In genomic region chr1:134058870-134059269, GRCm38 (mm10) we compare ENCODE assay signal across 13 mouse cellular contexts. TPM values are rescaled to one million over a fixed set of nuclear protein-coding genes. Genes with fewer than 3 reads are reported as not detected.
DNase-seq lines count a peak whose midpoint lies in the region; ATAC-seq and TF ChIP-seq lines count a peak whose summit lies in the region.
"Had no signal": no experiment of that assay in that cellular context is flagged by ENCODE, and none has a peak within 500 bp of the region (broad histone marks: within the 10 kb centered on the region; RNA-seq: fewer than 3 reads in every experiment).

No protein-coding gene starts in this region.

- H3K27me3 ChIP-seq in kidney, adult 2 months (replicated peaks; ENCODE audit: control insufficient read depth, insufficient read depth, low read length) = no peaks in the 10 kb centered on the region
- H3K27me3 ChIP-seq in lung, embryonic 16.5 days (ENCODE audit: control insufficient read depth, insufficient read depth, low read depth, low read length) = no peaks in the 10 kb centered on the region
- no peaks in the 10 kb centered on the region for H3K27me3 ChIP-seq in neural tube, embryonic 15.5 days (replicated peaks)
- H3K27me3 ChIP-seq: embryonic facial prominence, embryonic 13.5 days; midbrain, embryonic 15.5 days had no signal

- ATAC-seq in lung, embryonic 16.5 days (ENCODE audit: low read depth) = no peak
- peak; percentile 38 for ATAC-seq in inflammation-experienced regulatory T-cells, adult 6 months
- ATAC-seq in neural tube, embryonic 15.5 days (ENCODE audit: low FRiP score) = no peak
- ATAC-seq: intestine, postnatal 0 days; midbrain, embryonic 15.5 days had no signal

- no peak overlapping the region for H3K27ac ChIP-seq in kidney, adult 2 months (ENCODE audit: insufficient read depth, low read depth, low read length)
- peak overlapping the region; percentile 36; the same call in 1 of the 2 replicates for H3K27ac ChIP-seq in lung, embryonic 16.5 days (ENCODE audit: low read length)
- H3K27ac ChIP-seq in neural tube, embryonic 15.5 days (replicated peaks) = no peak overlapping the region
- H3K27ac ChIP-seq: embryonic facial prominence, embryonic 13.5 days; midbrain, embryonic 15.5 days had no signal

- 24% methylated on average over 6 of the region's 6 CpGs for WGBS in kidney, adult 2 months
- 53% methylated on average over 6 of the region's 6 CpGs for WGBS in lung, embryonic 16.5 days
- WGBS in neural tube, embryonic 15.5 days = 75% methylated on average over 6 of the region's 6 CpGs

- H3K36me3 ChIP-seq in kidney, adult 2 months (ENCODE audit: control insufficient read depth, insufficient read depth, low read length) = no peaks in the 10 kb centered on the region
- H3K36me3 ChIP-seq in lung, embryonic 16.5 days (ENCODE audit: control insufficient read depth, insufficient read depth, low read length) = no peaks in the 10 kb centered on the region
- no peaks in the 10 kb centered on the region for H3K36me3 ChIP-seq in neural tube, embryonic 15.5 days
- H3K36me3 ChIP-seq: embryonic facial prominence, embryonic 13.5 days; midbrain, embryonic 15.5 days had no signal

- no peak overlapping the region; the same call in 1 of the 2 replicates for H3K9ac ChIP-seq in lung, embryonic 16.5 days (ENCODE audit: low read length)
- H3K9ac ChIP-seq in neural tube, embryonic 15.5 days (replicated peaks) = no peak overlapping the region
- H3K9ac ChIP-seq: embryonic facial prominence, embryonic 13.5 days; midbrain, embryonic 15.5 days had no signal

- H3K9me3 ChIP-seq in lung, embryonic 16.5 days (ENCODE audit: control insufficient read depth, low read length) = no peaks in the 10 kb centered on the region
- H3K9me3 ChIP-seq in neural tube, embryonic 15.5 days (replicated peaks) = no peaks in the 10 kb centered on the region
- H3K9me3 ChIP-seq: embryonic facial prominence, embryonic 13.5 days; midbrain, embryonic 15.5 days had no signal

- H3K4me3 ChIP-seq in kidney, adult 2 months (ENCODE audit: insufficient read depth, low read depth, low read length) = no peak overlapping the region
- no peak overlapping the region for H3K4me3 ChIP-seq in lung, embryonic 16.5 days (ENCODE audit: low read length)
- no peak overlapping the region for H3K4me3 ChIP-seq in neural tube, embryonic 15.5 days (replicated peaks)
- H3K4me3 ChIP-seq: embryonic facial prominence, embryonic 13.5 days; midbrain, embryonic 15.5 days had no signal

- TF ChIP-seq CTCF in kidney, adult 2 months (conservative IDR thresholded peaks at IDR 0.05; ENCODE audit: insufficient read depth, insufficient read length, low read depth, low read length) = no peak

- peaks cover 20% of the 10 kb centered on the region for H3K4me1 ChIP-seq in kidney, adult 2 months (ENCODE audit: control insufficient read depth, insufficient read depth, low read length)
- peaks cover 53% of the 10 kb centered on the region for H3K4me1 ChIP-seq in lung, embryonic 16.5 days (replicated peaks; ENCODE audit: control insufficient read depth, insufficient read depth, low read length)
- H3K4me1 ChIP-seq in neural tube, embryonic 15.5 days = peaks cover 38% of the 10 kb centered on the region

- DNase-seq in kidney, adult 2 months = peak; percentile 54
- no peak for DNase-seq in kidney, postnatal 10 days
- DNase-seq in lung, postnatal 4 days = no peak
- DNase-seq in T-cell, adult 2 months (ENCODE audit: low spot score) = peak; percentile 68
- DNase-seq: cerebellum, postnatal 10 days; right cerebral cortex, adult 18-20 months had no signal

- no peak overlapping the region for H3K4me2 ChIP-seq in lung, embryonic 16.5 days (ENCODE audit: low read depth, low read length)
- H3K4me2 ChIP-seq in neural tube, embryonic 15.5 days = no peak overlapping the region
- H3K4me2 ChIP-seq: embryonic facial prominence, embryonic 13.5 days; midbrain, embryonic 15.5 days had no signal

- no peak for TF ChIP-seq POLR2A in kidney, adult 2 months (IDR thresholded peaks at IDR 0.05; ENCODE audit: low read depth, low read length)

RNA-seq across cellular contexts. Expression of gene Btg2, which starts 20.1 kb away (rescaled TPM):
- 20.3 and 23.7 TPM in 2 replicates for polyA plus RNA-seq in kidney, adult 2 months (2012; rRNA removed)
- 130 and 135 TPM in 2 replicates for polyA plus RNA-seq in lung, embryonic 16.5 days (2015; fragmentation: Nextera tagmentation; extraction: Ambion mirVana)
- polyA plus RNA-seq in inflammation-experienced regulatory T-cells, adult 6 months (2017; shearing (Covaris generic)) = 100 to 1,000 TPM; 168 to 251 (median 221) TPM
- 20.6 and 29.3 TPM in 2 replicates for polyA plus RNA-seq in neural tube, embryonic 15.5 days (2015; fragmentation: Nextera tagmentation; extraction: Ambion mirVana)

RNA-seq across cellular contexts. Expression of gene Fmod, which starts 21.8 kb away (rescaled TPM):
- 9.7 and 11.9 TPM in 2 replicates for polyA plus RNA-seq in kidney, adult 2 months (2012; rRNA removed)
- 159 and 191 TPM in 2 replicates for polyA plus RNA-seq in lung, embryonic 16.5 days (2015; fragmentation: Nextera tagmentation; extraction: Ambion mirVana)
- polyA plus RNA-seq in inflammation-experienced regulatory T-cells, adult 6 months (2017; shearing (Covaris generic)) = not detected
- 14.5 and 14.6 TPM in 2 replicates for polyA plus RNA-seq in neural tube, embryonic 15.5 days (2015; fragmentation: Nextera tagmentation; extraction: Ambion mirVana)

RNA-seq across cellular contexts. Expression of gene Chit1, which starts 52.2 kb away (rescaled TPM):
- polyA plus RNA-seq in kidney, adult 2 months (2012; rRNA removed) = not detected in 2 replicates
- 0.09 and 0.24 TPM in 2 replicates for polyA plus RNA-seq in lung, embryonic 16.5 days (2015; fragmentation: Nextera tagmentation; extraction: Ambion mirVana)
- not detected for polyA plus RNA-seq in inflammation-experienced regulatory T-cells, adult 6 months (2017; shearing (Covaris generic))
- 0.87 and 0.89 TPM in 2 replicates for polyA plus RNA-seq in neural tube, embryonic 15.5 days (2015; fragmentation: Nextera tagmentation; extraction: Ambion mirVana)
- polyA plus RNA-seq: embryonic facial prominence, embryonic 13.5 days; intestine, postnatal 0 days; urinary bladder, adult 2 months had no signal

Comparison
In these comparisons a context has a peak if more than half of its experiments do, and no peak if none do; other contexts are left out.
1. DNase-seq: peak in kidney, adult 2 months (single experiment) and T-cell, adult 2 months (single experiment); none in kidney, postnatal 10 days (single experiment) and lung, postnatal 4 days (0 of 2).
2. RNA of gene Fmod, which starts 21.8 kb away (polyA plus RNA-seq): 159 to 191 TPM in lung, embryonic 16.5 days; 14.5 to 14.6 TPM in neural tube, embryonic 15.5 days, 9.7 to 11.9 TPM in kidney, adult 2 months and not detected in inflammation-experienced regulatory T-cells, adult 6 months; every median in the first group is over 10 times any median in the second.